Mouse (Mus musculus): ENCODE measurements around the gene Glud1. TPM values are rescaled to one million over a fixed set of nuclear protein-coding genes. Genes with fewer than 3 reads are reported as not detected.

Glud1 gene
- 100 to 1,000 TPM; 116 to 120 TPM for total RNA-seq (2021)
- long read RNA-seq, experiment 1, transcript Glud1-201 (13 exons, 3,390 nt) = major isoform, 176 of 189 reads
- long read RNA-seq, experiment 1, partial matches to known transcripts = 5 of 189 reads
- long read RNA-seq, experiment 1, other reads (novel, unspliced or antisense) = 8 of 189 reads
- long read RNA-seq, experiment 2, transcript Glud1-201 (13 exons, 3,390 nt) = major isoform, 152 of 163 reads
- long read RNA-seq, experiment 2, partial matches to known transcripts = 8 of 163 reads
- long read RNA-seq, experiment 2, other reads (novel, unspliced or antisense) = 3 of 163 reads

DNA sequence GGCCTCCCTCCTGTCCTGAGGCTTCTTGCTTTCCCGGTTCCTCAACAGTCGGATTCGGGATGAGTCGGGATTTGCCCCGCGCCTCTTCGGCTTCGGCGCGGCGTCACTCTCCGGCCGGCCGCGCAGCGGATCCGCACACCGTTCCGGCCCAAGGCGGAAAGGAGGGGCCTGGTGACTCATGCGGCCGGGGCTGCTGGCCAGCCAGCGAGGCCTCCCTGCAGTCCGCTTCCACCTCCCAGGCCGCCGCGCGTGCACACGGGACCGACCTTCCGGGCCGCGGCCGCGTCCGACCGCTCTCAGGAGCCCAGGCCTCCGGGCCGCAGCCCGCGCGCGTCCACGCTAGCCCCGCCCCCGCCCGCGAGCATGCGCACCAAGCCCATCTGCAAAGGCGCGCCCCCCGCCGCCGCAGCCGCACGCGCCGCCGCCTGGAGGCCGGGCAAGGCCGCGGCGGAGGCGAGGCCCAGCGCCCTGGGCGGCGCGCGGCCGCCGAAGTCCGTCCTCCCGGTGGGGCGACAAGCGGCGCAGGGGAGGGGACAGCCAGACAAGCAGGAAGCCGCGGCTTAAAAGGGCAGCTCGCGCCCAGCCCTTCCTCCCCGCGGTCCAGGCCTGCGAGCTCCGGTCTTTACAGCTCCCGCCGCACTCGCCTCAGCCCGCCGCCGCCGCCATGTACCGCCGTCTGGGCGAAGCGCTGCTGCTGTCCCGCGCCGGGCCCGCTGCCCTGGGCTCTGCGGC lies at the start of gene Glud1, which contains the start of gene Shld2:
Gene Glud1, plus strand, starts transcription at position 494 of the 732 bp plus-strand sequence.
Gene Shld2, minus strand, starts transcription at position 260 of the 732 bp plus-strand sequence.
- DNase-seq = peak; percentile 98

DNA sequence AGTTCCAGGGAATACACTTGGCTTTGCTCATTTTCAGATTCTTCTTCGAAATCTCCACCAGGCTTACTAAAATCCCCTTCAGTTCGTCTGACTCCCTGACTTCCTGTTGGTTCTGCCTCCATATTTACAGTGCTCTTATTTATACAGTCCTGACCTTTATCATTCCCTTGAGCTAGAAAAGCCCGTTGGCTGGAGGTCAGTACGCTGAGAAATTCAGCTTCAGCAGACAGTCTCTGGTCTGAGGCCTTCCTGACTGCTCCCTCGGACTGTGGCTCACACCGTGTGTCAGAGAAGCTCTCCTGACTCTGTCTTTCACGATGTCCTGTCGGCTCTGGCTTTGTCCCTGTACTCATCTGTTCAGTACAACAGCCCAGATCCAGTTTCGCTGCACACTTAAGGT lies 42.5 kb upstream of the Glud1 start:
- no peak for DNase-seq

DNA sequence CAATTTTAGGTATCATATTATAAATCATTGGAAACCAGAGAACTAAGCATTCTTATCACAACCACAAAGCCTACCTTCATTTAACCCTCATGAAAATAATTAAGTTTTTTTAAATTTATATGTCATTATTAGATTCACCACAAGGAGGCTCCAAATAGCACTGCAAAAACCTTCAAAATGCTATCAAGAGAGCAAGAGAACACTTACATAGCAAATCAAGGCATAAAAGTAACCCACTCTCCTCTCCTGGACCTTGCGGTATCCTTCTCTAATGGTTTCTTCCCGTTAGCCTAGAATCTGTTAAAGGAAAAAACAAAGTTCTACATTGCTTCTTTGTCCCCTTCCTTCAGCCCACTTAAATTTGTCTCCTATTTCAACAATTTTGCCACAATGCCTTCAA lies 37.2 kb upstream of the Glud1 start:
- no peak for DNase-seq

DNA sequence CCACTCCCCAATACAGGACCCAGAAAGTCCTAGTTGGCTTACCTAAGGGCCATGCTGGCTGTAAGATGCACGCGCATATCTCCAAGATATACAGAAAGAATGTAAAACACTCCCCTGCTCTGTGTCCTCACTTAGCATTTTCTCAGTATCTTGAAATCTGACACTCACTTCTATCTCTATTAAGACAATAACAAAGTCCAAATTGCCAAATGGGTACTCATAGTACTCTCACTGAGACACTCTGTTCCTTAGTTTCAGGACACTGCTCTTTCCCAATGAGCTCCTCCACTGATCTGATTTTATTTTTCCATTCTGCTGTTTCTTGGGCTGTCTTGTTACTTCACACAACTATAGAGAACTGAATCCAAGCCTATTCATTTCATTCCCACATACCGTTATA lies 36.4 kb upstream of the Glud1 start:
- no peak for DNase-seq

DNA sequence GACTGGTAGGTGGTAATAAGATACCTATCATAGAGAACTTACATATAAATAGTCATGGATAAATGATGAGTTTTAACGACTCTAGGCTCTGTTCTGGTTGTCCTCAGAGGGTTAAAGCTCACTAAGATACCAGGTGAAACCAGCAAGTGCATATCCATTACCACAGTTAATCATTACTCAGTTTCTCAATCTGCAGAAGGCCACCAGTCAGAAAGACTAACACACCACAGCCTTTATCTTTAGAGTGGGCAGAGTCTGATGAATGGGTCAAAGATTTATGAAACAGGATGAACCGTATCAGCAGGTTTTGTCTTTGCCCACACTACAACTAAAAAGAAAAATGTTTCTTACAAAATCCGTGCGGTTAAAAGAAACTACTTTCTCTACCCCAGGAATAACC lies 35.3 kb upstream of the Glud1 start:
- no peak for DNase-seq

DNA sequence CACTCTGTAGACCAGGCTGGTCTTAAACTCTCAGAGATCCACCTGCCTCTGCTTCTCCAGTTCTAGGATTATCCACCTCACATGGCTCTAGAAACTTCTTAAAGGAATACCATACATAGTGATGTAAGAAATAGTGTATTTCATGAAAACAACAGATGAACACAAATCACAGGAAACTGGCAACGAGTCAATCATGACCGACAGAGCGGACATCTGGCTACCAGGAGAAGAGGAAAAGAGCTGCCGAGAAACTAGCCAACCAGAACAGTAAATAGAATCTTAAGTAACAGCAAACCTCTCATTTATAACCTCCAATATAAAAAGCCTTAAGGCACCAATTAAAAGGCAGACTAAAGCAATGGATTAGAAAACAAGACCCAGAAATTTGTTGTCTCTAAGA lies 30.8 kb upstream of the Glud1 start:
- DNase-seq = no peak

DNA sequence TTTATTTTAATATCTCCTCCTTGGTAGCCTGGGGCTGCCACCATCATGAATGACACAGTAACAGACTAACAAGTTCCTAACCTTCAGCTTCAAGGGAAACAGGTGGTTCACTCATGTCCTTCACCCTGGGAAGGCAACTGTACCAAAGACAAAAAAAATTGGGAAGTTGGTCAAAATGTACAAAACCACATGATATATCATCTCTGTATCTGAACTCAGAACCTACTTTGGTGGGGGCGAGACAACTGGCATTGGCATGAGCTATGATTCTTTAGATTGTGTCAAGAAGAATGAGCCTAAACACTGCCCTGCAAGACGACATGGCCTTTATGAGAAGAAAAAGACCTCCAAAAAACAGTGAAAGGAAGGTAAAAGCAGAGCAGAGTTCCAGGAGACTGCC lies 29.7 kb upstream of the Glud1 start:
- DNase-seq = no peak

DNA sequence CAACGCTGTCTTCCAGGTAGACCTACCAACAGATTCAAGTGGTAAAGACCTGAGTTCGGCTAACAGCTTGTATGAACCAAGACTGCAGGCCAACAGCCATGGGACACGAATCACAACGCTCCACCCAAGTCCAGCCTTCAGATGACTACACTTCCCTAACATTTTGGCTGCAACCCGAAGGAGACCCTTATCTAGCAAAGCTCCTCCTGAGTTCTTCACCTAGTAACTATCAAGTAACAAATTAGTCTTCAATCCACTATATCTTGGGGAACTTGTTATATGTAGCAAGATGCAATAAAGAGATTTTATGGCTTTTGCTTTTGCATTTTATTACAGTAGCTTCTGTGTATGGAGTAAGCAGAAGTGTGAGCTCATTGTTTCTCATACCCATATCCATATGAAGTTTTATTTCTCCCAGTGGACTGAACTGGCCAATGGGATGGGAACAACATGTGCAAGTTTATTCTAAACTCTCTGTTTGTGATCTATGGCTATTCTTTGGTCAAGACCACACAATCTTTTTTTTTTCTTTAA lies 28.7 kb upstream of the Glud1 start:
- no peak for DNase-seq

DNA sequence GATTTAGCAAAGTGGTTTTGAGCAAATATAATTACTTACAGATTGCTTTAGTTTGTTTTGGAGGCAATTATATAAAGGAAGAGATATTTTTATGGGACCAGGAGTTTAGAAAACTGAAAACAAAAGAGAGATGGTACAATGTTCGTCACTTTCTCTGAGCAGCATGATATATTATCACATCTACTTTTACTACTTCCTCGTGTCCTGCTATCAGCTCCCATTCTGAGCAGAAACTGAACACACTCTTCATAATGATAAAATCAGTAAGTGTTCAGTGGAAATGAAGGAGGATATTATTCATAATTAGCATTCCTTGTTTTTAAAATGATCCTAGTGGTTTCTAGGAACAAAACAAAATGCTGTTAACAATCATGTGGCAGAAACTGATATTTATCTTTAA lies 22.1 kb upstream of the Glud1 start:
- DNase-seq = no peak

DNA sequence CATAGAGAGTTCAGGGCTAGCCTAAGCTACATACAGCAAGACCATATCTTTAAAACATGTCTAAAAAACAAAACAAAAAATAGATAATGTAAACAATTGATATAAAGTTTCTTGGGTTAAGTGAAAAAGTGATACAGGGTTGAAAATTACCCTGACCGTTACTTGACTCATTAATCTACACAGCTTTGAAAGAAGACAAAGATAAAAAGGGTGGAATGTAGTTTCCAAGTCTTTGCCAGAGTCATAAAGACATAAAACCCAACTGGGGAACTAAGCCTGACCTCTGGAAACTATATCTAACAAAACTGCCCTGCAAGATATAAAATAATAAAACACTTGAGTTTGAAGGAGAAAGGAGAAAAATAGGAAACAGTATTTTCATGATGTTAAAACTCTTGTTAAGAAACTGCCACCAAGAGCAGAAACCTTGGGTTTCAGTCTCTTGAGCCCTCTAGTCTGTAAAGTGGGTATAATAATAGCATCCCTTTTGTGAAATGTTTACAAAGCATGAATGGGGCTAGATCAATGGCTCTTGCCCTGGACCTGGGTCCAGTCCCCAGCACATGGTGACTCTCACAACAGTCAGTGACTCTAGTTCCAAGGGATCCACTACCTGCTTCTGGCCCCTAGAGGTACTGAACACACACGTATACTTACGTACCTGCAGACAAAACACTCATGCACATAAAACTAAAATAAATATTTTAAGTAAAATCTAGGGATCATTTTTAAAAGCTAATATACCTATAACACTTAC lies 21.1 kb upstream of the Glud1 start:
- no peak for DNase-seq

DNA sequence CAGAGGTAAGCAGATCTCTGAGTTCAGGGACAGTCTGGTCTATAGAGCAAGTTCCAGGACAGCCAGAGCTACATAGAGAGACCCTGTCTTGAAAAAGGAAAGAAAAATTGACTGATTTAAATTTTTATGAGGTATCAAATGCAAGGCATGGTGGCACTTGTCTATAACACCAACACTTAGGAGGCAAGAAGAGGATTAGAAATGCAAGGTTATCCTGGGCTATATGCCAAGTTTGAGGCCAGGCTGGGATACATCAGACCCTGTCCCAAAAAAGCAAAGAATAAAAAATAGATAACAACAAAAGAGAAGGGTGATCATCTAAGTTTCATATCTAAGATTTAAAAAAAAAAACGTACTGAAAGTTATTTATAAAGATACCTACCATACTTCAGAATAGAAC lies 20.3 kb upstream of the Glud1 start:
- no peak for DNase-seq

DNA sequence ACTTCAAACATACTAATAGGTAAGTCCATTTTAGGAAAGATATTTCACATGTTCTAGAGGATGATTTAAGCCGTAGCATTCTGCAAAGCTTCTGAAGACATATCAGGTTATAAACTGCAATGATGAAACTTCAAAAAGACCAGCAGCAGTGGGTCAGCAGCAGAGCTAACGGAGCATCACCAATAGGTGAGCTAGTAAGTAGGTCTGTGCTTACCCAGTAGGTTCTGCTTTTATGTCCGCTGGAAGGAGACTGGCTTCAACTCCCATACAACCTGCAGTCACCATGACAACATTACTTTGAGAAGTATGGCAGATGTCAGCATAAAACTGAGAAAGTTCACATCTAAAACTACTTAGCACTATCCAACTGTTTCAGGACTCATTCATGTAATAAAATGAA lies 16.9 kb upstream of the Glud1 start:
- no peak for DNase-seq

DNA sequence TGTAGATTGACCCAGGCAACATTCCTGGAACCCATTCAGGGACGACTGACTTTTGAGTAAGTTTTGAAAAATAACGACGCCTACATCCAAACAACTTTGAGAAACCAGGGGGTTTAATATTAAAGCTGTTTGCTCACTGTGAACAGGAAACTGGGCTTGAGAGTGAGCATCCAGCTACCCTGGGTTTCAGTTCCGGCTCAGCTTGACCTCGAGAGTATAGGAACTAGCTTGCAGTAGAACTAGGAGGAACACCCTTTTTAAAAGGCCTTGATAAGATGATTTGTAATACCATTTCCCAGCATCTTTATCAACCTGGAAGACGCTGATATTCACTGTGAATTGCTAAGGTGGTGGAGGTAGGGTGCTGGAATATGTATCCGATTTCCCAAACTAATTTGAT lies 14.2 kb upstream of the Glud1 start:
- DNase-seq = no peak

DNA sequence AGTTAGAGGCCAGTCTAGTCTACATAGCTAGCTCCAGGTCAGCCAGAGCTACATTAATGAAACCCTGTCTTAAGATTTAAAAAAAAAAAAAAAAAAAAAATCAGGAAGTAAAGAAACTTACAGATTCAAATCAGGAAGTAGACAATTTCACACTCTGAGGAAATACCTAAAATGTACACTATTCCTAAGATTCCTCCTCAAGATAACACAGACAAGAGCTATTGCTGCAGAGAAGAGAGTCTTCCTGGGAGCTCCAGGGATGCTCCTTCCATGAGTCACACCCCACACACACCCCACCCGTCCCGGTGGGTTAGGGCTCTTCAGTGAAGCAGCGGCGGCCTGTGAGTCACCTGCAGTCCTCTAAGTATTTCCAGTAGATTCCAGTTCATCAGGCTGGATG lies 13.5 kb upstream of the Glud1 start:
- DNase-seq = no peak

DNA sequence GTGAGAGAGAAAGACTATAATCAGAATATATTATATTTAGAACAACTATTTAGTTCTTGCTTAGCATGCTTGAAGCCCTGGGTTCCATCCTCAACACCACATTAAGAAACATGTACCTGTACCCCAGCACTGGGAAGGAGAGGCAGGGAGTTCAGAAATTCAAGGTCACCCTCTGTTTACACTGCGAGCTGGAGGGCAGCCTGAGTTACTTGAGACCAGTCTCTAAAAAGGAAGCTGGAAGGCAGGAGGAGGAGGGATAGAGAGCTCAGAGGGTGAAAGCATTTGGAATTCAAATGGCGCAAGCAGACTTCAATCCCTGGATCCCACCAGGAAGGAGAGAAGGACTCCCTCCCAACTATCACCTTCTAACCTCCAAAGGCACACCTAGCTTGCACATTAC lies 12.9 kb upstream of the Glud1 start:
- DNase-seq = no peak

DNA sequence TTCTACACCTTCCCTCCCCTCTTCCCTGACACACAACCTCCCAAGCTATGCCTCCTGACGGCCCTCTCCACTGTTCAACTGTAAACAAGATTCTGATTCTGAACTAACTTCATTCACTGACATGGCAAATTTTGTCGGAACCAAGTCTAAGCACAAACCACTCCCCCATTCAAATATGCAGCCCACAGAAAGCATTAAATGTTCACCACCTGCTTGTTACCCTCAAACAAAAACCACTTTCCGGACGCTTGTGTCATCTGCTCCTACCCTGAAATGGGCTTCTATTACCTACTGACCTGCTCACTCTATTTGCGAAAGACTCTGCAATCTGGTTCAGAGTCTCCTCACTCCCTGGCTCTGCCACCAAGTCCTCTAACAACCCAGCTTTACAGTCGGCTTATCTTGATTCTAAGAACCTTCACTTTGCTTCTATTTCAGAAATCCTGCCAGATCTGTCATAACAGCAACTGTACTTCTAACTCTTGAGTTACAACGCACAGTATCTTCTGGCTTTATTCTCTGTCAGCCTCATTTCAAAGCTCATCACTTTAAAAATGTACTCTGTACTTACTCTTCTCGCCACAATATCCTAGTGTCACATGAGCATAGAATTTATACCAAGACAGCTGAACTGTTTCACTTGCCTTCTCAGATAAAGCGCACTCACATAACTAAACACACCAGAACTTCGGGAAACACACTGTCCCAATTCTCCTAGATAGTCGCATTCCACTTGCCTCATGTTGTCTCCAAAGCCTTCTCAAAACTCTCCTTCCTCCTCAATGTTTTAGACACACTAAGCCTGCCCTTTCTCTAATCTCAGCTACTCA lies 11.4 kb upstream of the Glud1 start:
- no peak for DNase-seq

DNA sequence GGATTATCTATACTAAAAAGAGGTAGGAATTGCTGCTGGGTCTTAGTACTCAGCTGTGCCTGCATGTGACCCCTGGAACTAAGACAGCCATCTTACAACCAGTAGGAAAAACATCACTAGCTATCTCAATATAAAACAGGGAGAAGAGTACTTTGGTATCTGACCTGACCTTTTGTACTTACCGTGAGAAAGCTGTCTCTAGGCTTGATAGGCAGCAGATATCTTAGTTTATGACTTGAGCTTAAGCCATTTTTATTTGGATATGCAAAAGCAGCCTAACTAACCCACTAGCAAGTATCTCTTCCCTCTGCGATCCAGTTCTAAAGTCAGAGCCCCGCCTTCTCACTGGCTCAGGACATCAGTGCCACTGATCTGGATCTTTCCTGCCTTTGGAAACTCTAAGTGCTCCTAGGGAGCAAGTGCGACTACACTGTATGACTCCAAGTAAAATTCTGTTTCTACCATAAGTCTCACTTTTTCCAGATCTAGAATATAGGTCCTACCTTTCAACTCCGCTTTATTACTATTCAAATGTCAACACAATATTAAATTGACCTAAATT lies 7.8 kb upstream of the Glud1 start:
- no peak for DNase-seq

DNA sequence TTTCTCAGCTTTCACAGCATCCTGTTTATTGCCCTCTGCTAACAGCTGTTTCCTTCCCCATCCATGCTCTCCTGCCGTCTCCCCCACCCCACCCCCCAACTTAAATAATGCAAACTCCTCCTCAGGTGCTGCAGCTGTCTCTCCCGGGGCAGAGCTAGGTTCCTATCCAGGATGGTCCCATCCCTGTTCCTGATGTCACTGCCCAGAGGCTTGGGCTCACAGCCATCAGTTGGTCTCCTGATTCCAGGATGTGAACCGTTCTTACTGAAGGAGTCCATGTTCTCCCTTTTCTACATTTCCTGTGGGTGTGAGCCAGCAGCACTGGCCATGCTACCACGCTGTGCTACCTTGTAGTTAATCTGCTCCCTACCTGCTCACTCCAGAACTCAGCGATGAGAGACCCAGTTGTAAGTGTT lies 7.3 kb upstream of the Glud1 start:
- peak; percentile 14 for DNase-seq

DNA sequence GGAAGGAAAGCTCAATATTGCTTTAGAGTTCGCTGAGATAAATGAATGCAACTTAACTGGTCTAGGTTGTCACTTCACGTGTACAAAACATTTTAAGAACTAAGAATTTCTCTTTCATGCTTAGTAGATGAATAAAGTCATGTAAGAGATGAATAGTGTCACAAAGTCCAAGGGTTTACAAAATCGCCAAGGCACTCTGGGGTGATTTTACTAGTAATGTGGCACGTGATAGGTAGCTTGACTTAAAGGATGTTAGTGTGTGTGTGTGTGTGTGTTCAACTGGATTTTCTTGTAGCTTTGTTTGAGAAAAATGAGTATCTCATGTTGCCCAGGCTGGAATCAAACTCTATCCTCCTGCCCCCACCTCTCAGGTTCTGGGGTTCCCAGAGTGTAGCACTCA lies 1.3 kb upstream of the Glud1 start:
- DNase-seq = no peak

DNA sequence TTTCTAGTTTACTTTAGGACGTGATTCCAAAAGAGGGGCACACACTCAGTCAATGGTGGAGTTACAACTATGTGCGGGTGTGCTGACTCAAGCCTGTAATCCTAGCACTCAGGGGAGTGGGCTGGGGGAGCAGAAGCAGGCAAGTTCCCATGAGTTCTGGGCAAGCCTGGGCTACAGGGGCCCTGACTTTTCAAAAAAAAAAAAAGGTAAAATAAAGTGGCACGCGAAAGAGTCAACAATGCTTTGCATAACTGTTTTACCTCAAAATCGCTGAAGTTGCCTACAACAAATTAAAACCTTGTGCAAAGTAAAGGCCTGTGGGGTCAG lies 657 bp upstream of the Glud1 start:
- DNase-seq = no peak

DNA sequence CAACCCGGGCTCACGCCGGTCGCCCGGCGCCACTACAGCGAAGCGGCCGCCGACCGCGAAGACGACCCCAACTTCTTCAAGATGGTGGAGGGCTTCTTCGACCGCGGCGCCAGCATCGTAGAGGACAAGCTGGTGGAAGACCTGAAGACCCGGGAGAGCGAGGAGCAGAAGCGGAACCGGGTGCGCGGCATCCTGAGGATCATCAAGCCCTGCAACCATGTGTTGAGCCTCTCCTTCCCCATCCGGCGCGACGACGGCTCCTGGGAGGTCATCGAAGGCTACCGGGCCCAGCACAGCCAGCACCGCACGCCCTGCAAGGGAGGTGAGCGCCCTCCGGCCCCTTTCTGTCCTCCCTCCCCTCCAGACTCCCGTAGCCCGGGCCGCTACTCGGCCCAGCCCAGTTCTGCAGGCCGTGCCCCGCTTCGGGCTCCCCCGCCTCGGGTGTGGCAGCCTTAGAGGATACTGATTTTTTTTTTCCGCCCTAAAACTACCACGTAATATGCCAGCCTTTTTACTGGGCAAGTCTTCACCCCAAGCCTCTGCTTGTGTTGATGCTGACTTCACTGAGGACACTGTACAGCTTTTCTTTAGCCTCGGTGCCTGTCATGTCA lies 599 bp downstream of the Glud1 start:
- peak; percentile 54 for DNase-seq
